Mouse (Mus musculus) left cerebral cortex, postnatal 4 days (tissue): ENCODE data around the gene Prr7. TPM values are rescaled to one million over a fixed set of nuclear protein-coding genes. Genes with fewer than 3 reads are reported as not detected.
"Not testable (repeated sequence)": the region's sequence is repeated elsewhere in the genome, so short reads cannot be mapped to it uniquely, and the experiment has no call there.

Experiments
- DNase-seq: peaks from one replicate; pipeline ENCODE4 v3.0.0-alpha.2; 2022
- intact Hi-C: fragments of 180-260 bp; cut with DNase I; formaldehyde crosslinking; loops from one replicate; pipeline ENCODE4 v1.15.1; 2025
- total RNA-seq, 2 experiments: library from RNA; stranded (reverse); gene quantifications; 2 replicates each; pipeline ENCODE4 v1.2.3; 2021

Prr7 gene
- 10 to 100 TPM; 86.0 to 87.5 TPM for total RNA-seq

- intact Hi-C loops, result no loop called here
- DNase-seq, result peak; percentile 71
These were observed at the start of gene Prr7 for GRCm38 (mm10) chr13:55464027-55464884. Gene Prr7, plus strand, starts transcription at chr13:55464267.

- peak; percentile 60 for DNase-seq
- intact Hi-C loops, result loop anchor here (5.0 kb wide), 1 partner anchor 52 kb away; no protein-coding TSS in a partner anchor
These were observed 49.2 kb upstream of the Prr7 start, which contains the start of gene Pfn3 for GRCm38 (mm10) chr13:55414743-55415380. Gene Pfn3, minus strand, starts transcription at chr13:55415232.

- peak; percentile 91 for DNase-seq
- intact Hi-C loops, result loop anchor here (5.0 kb wide), 1 partner anchor 49 kb away; no protein-coding TSS in a partner anchor
These were observed 46.1 kb upstream of the Prr7 start for GRCm38 (mm10) chr13:55418004-55418403.

DNA sequence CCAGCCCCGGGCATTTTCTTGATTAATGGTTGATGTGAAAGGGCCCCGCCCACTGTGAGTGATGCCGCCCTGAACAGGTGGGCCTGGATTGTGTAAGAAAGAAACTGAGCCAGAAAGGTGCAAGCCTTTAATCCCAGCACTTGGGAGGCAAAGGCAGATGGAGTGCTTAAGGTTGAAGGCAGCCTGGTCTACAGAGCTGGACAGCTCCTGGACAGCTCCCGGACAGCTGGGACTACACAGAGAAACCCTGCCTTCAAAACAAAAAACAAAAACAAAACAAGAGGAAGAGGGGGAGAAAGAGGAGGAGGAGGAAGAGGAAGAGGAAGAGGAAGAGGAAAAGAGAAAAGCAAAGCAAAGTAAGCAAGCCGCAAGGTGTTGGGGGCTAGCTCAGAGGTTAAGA is 44.9 kb upstream of the Prr7 start:
- intact Hi-C loops, result loop anchor here (5.0 kb wide), 1 partner anchor 48 kb away; no protein-coding TSS in a partner anchor
- no peak for DNase-seq

- no peak for DNase-seq
- intact Hi-C loops, result loop anchor here (5.0 kb wide), 1 partner anchor 97 kb away; no protein-coding TSS in a partner anchor
These were observed 43.8 kb upstream of the Prr7 start for GRCm38 (mm10) chr13:55420018-55420932.

DNA sequence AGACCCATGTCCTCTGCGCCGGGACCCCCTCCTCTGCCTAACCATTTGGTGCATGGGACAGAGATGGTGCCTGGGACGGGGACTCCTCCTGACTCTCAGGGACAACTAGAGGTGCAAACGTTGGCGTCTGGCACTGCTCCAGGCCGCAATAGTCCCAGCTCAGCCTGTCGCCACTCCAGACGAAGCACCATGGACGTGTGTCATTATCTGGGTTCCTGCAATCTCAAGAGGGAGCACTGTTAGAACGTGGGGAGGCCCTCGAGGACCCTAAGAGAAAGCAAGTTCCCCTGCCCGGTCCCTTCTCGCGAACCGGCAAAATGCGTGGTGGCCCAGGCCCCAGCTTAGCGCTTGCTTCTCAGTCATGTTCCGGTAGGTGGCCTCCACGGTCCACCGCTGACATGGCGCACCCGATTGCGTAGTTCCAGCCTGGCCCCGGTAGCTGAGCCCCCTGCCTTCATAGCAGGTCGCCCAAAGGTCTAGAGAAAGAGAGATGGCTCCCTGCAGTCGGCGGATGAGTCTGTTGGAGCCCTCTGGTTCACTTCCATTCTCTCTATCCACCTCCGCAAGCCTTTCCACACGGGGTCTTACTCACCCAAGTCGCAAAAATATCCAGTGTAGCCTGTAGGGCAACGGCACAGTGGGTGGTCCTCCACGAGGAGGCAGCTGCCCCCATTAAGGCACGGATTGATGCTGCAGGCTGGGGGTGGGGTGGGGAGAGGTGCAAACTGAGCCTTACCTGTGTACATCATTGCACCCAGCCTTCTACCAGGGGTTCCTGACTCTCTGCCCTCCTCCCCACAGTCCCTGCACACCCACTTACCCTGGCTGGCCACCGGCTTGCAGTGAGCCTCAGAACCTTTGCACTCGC is 42.9 kb upstream of the Prr7 start:
- DNase-seq, result peak; percentile 72
- intact Hi-C loops, result loop anchor here (5.0 kb wide), 1 partner anchor 96 kb away; no protein-coding TSS in a partner anchor

DNA sequence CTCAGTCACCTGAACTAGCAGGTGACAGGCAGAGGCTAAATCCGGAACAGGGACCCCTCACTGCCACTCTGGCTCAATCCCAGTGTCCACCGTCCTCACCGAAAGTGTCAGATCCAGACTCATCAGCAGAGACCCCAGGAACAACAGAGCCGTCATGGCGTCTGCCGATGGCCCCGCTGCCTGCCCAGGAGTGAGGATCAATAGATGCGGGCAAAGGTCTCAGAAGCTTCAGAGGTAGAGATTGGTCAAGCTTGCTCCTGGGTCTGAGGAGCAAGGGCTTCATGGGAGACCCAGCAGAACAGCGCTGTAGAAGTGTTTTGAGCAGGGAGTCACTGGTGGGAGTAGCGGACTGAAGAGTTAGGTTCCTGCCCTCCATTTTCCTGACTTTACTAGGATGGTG is 37.5 kb upstream of the Prr7 start, which contains the start of gene F12:
Gene F12, minus strand, starts transcription at position 181 of the 400 bp plus-strand sequence.
- intact Hi-C loops, result no loop called here

GRCm38 (mm10) chr13:55429226-55429888 is 34.7 kb upstream of the Prr7 start:
- DNase-seq, result no peak
- intact Hi-C loops, result no loop called here

More for the DNA sequence above, 37.5 kb upstream of the Prr7 start, which contains the start of gene F12:
- DNase-seq, result no peak

DNA sequence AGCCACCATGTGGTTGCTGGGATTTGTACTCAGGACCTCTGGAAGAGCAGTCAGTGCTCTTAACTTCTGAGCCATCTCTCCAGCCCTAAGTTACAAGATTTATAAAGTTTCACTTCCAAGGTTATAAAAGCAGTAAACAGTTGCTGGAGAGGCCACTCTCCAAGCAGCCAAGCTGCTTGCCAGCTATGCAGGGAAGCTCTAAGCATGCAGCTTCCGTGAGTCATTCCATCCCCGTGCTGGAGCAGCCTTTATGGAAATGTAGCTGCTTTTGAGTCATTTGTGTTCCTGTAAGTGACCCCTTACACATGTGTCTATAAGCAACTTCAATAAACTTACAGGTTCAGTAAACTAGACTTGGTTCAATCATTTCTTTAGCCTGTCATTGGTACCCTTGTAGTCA is 33.5 kb upstream of the Prr7 start:
- intact Hi-C loops, result no loop called here
- DNase-seq, result no peak

GRCm38 (mm10) chr13:55431889-55432685 is 32.0 kb upstream of the Prr7 start:
- intact Hi-C loops, result no loop called here

GRCm38 (mm10) chr13:55437111-55437629 is 26.9 kb upstream of the Prr7 start:
- DNase-seq, intact Hi-C loops: not testable (repeated sequence)

More at GRCm38 (mm10) chr13:55431889-55432685, 32.0 kb upstream of the Prr7 start:
- no peak for DNase-seq

GRCm38 (mm10) chr13:55443799-55444285 is 20.2 kb upstream of the Prr7 start:
- no peak for DNase-seq
- intact Hi-C loops, result no loop called here

GRCm38 (mm10) chr13:55444286-55444936 is 19.7 kb upstream of the Prr7 start:
- DNase-seq, result peak; percentile 41
- intact Hi-C loops, result no loop called here

GRCm38 (mm10) chr13:55444937-55445315 is 19.1 kb upstream of the Prr7 start, which contains the start of gene Grk6:
Gene Grk6, plus strand, starts transcription at chr13:55445072.
- peak; percentile 100 for DNase-seq
- intact Hi-C loops, result no loop called here

- no peak for DNase-seq
- intact Hi-C loops, result no loop called here
These were observed 18.5 kb upstream of the Prr7 start for GRCm38 (mm10) chr13:55445361-55446091.

- DNase-seq, result no peak
- intact Hi-C loops, result no loop called here
These were observed 17.5 kb upstream of the Prr7 start for GRCm38 (mm10) chr13:55446483-55447105.
